Mouse (Mus musculus) heart, embryonic 15.5 days (tissue): ENCODE data around the gene Sgip1. TPM values are rescaled to one million over a fixed set of nuclear protein-coding genes. Genes with fewer than 3 reads are reported as not detected.

ENCODE experiments used
- ATAC-seq: fragments of 200-750 bp; cut with Nextera tagmentation; replicated peaks from 2 replicates; pipeline ENCODE4 v1.8.0; 2017; ENCODE audit warnings: low read depth, moderate TSS enrichment; ENCODE audit not compliant: insufficient number of reproducible peaks, insufficient read depth, low FRiP score
- H3K27ac ChIP-seq: fragments of 300-500 bp; sonication (generic); 2 replicates; pipeline ENCODE4 v1.5.1; 2015; ENCODE audit warnings: mild to moderate bottlenecking, inconsistent platforms
- H3K27me3 ChIP-seq: fragments of 300-500 bp; sonication (generic); 2 replicates; pipeline ENCODE4 v1.6.1; 2015; ENCODE audit warnings: inconsistent platforms
- H3K36me3 ChIP-seq: fragments of 300-500 bp; sonication (generic); 2 replicates; pipeline ENCODE4 v1.6.1; 2015; ENCODE audit warnings: mild to moderate bottlenecking, inconsistent platforms
- H3K4me1 ChIP-seq: fragments of 300-500 bp; sonication (generic); replicated peaks from 2 replicates; pipeline ENCODE4 v1.6.1; 2015; ENCODE audit warnings: inconsistent platforms
- H3K4me2 ChIP-seq: fragments of 300-500 bp; sonication (generic); 2 replicates; pipeline ENCODE4 v1.6.1; 2015; ENCODE audit warnings: inconsistent platforms, mild to moderate bottlenecking, moderate library complexity
- H3K4me3 ChIP-seq: fragments of 300-500 bp; sonication (generic); 2 replicates; pipeline ENCODE4 v1.5.1; 2015; ENCODE audit warnings: mild to moderate bottlenecking, inconsistent platforms
- H3K9ac ChIP-seq: fragments of 300-500 bp; sonication (generic); 2 replicates; pipeline ENCODE4 v1.6.1; 2015; ENCODE audit warnings: mild to moderate bottlenecking, inconsistent platforms
- H3K9me3 ChIP-seq: fragments of 300-500 bp; sonication (generic); replicated peaks from 2 replicates; pipeline ENCODE4 v1.6.1; 2016; ENCODE audit warnings: inconsistent platforms
- WGBS: fragments of 180-500 bp; shearing (Covaris S2); methylation state at CpG from one replicate; pipeline ENCODE4 v1.1.7; 2015; ENCODE audit warnings: mixed read lengths; 5-methylcytosine and 5-hydroxymethylcytosine counted together
- polyA plus RNA-seq: library from polyadenylated mRNA; unstranded; fragments of >200 nt; fragmentation: Nextera tagmentation; extraction: Ambion mirVana; gene quantifications from 2 replicates; pipeline ENCODE4 v1.2.1, GENCODE M21; 2015

Sgip1 gene
- polyA plus RNA-seq, 1 experiment from 2014 or later, result 1.5 TPM

- no peak for ATAC-seq
- H3K4me3 ChIP-seq, result no peak overlapping the region
- WGBS, result 72% methylated on average over 2 of the region's 2 CpGs
These were observed 34.6 kb downstream of the Sgip1 start for GRCm38 (mm10) chr4:102775596-102776270.

DNA sequence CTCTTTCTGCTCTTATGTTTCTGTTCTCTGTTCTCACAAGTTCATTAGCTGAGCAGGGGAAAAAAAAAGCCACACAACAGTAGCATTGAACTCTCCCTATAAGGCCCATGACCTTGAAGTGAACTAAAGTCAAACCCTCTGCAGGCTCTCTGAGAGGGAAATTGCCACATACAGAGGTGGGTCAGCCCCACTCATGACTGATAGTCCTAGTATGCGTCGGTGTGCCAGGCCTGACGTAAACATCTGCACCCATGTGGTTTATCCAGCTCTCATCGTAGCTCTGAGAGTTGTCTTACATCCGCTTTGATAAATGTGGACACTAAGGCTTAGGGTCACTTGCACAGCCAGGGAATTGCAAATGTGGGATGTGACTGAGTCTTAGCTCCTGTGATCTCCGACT lies 38.8 kb downstream of the Sgip1 start:
- no peak overlapping the region for H3K9ac ChIP-seq
- H3K4me1 ChIP-seq, result no peaks in the 10 kb centered on the region
- no peaks in the 10 kb centered on the region for H3K27me3 ChIP-seq
- H3K9me3 ChIP-seq, result no peaks in the 10 kb centered on the region
- no peaks in the 10 kb centered on the region for H3K36me3 ChIP-seq
- H3K4me2 ChIP-seq, result no peak overlapping the region
- H3K4me3 ChIP-seq, result no peak overlapping the region
- no peak for ATAC-seq
- H3K27ac ChIP-seq, result no peak overlapping the region
- 64% methylated on average over 6 of the region's 6 CpGs for WGBS

More at GRCm38 (mm10) chr4:102775596-102776270, 34.6 kb downstream of the Sgip1 start:
- Histone ChIP-seq H3K36me3 (no peaks in the 10 kb centered on the region), H3K9ac (no peak overlapping the region), H3K27ac (no peak overlapping the region), H3K27me3 (no peaks in the 10 kb centered on the region), H3K4me2 (no peak overlapping the region), H3K4me1 (no peaks in the 10 kb centered on the region), H3K9me3 (no peaks in the 10 kb centered on the region)

DNA sequence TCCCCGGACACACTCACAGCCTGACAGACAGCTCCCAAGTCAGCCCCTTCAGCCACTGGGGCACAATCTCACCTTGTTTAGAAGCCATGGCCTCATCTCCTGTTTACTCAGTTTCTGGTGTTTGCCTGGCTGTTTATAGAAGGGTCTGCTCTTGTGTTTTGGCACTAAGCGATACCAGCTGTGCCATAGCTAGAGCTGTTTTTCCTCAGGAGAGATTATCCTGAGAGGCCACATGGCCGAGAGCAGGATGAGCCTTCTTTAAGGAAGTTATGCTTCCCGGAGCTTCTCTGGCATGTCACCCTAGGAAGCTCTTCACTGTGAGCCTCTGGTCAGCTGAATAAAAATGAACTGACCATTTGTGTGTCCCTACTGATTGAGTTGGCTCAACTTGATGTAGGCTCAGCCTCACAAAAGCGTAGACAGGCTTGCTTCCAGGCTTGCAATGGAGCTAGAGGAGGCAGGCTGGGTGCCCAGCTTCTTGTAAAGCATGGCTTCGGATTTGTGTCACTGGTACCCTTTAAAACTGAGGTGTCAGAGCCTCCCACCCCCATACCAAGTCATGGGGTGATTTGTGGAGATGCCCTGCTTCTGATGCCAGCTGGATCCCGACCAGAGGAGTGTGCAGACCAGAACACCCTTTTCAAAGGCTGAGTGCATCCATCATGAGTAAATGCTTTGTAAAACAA lies 42.1 kb downstream of the Sgip1 start:
- no peak for ATAC-seq
- no peaks in the 10 kb centered on the region for H3K36me3 ChIP-seq
- H3K4me1 ChIP-seq, result no peaks in the 10 kb centered on the region
- no peaks in the 10 kb centered on the region for H3K9me3 ChIP-seq
- H3K27me3 ChIP-seq, result no peaks in the 10 kb centered on the region
- H3K4me3 ChIP-seq, result no peak overlapping the region
- 60% methylated on average over 7 of the region's 7 CpGs for WGBS
- no peak overlapping the region for H3K9ac ChIP-seq
- H3K27ac ChIP-seq, result no peak overlapping the region
- no peak overlapping the region for H3K4me2 ChIP-seq

GRCm38 (mm10) chr4:102785158-102785557 lies 44.1 kb downstream of the Sgip1 start:
- no peak overlapping the region for H3K9ac ChIP-seq
- H3K4me1 ChIP-seq, result no peaks in the 10 kb centered on the region
- no peak overlapping the region for H3K4me3 ChIP-seq
- 71% methylated on average over 4 of the region's 4 CpGs for WGBS
- H3K4me2 ChIP-seq, result no peak overlapping the region
- H3K36me3 ChIP-seq, result no peaks in the 10 kb centered on the region
- H3K27me3 ChIP-seq, result no peaks in the 10 kb centered on the region
- ATAC-seq, result no peak
- H3K27ac ChIP-seq, result no peak overlapping the region
- H3K9me3 ChIP-seq, result no peaks in the 10 kb centered on the region

DNA sequence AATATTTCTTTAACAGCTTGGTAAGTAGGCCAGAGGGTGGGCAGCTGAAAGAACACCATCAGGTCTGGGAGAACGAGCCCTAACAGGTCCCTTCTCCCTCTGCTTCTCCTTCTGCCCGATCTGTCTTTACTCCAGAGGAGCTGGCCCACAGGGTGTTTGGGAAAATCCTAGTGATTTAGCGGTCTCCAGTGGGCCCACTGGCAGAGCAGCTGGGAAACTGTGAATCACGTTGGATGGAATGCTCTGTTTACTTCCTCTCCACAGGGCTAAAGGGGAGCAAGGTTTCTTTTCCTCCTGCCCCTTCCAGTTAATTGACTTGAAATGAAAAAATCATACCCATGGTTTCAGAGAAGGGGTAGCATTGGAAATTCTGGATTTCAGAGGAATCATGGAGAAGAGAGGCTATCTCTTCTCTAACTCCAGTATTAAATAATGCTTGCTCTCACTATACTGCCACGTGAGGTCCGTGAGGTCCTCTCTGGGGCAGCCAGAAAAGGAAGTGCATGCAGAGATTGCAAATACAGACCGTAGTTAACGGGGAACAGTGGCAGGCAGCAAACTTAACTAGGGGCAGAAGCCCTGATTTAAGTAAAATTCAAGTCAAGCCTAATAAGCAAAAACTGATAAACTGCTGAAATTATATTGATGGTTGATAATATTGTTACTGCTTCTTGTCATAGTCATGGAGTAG lies 51.1 kb downstream of the Sgip1 start:
- Histone ChIP-seq H3K9me3 (no peaks in the 10 kb centered on the region), H3K4me3 (no peak overlapping the region), H3K27ac (no peak overlapping the region; the same call in 1 of the 2 replicates), H3K36me3 (no peaks in the 10 kb centered on the region), H3K27me3 (no peaks in the 10 kb centered on the region), H3K4me2 (no peak overlapping the region), H3K9ac (no peak overlapping the region), H3K4me1 (no peaks in the 10 kb centered on the region)
- 63% methylated on average over 8 of the region's 8 CpGs for WGBS
- ATAC-seq, result 0 out of 2 replicates have a peak, but pooled peaks have one; percentile 35

DNA sequence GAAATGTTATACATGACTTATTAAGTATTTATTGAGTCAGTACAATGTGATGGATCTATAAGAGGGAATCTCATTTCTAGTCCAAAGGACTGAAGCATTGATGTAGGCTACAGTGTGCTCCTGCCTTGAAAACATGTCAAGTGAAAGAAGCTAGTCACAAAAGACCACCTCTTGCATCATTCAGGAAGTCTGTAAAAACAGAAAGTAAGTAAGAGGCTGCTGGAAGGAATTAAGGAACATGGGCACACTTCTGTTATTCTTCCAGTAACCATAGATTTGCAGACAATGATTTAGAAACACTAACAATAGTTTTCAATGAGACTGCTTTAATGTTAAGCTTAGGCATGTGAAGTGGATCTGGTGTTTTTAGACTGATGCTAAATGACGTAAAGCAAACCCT lies 60.4 kb downstream of the Sgip1 start:
- H3K9ac ChIP-seq, result no peak overlapping the region
- H3K27me3 ChIP-seq, result no peaks in the 10 kb centered on the region
- no peaks in the 10 kb centered on the region for H3K36me3 ChIP-seq
- no peaks in the 10 kb centered on the region for H3K9me3 ChIP-seq
- ATAC-seq, result no peak
- no peak overlapping the region for H3K4me2 ChIP-seq
- H3K4me1 ChIP-seq, result no peaks in the 10 kb centered on the region
- no peak overlapping the region for H3K27ac ChIP-seq
- WGBS, result 86% methylated on average over 1 of the region's 1 CpGs
- H3K4me3 ChIP-seq, result no peak overlapping the region

DNA sequence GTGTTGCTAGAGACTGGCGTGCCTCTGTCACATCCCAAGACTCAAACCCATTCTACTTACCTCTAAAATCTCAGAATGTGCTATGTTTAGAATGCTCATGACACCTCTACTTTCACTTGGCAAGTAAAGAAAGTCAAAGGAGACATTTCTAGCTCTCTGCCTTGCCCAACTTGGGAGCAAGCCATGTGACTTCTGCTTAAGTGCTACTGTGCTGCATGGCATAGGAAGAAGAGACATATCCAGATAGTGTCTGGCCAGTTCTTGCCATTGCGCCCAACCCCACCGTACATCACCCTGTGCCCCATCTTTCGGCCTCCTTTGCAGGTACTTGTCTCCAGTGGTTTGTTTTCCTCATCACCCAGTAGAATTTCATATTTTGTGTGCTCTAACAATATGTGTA lies 60.8 kb downstream of the Sgip1 start:
- ATAC-seq, result no peak
- Histone ChIP-seq H3K4me2 (no peak overlapping the region), H3K27me3 (no peaks in the 10 kb centered on the region), H3K27ac (no peak overlapping the region), H3K4me3 (no peak overlapping the region), H3K36me3 (no peaks in the 10 kb centered on the region), H3K9ac (no peak overlapping the region), H3K9me3 (no peaks in the 10 kb centered on the region), H3K4me1 (no peaks in the 10 kb centered on the region)
- WGBS, result 79% methylated on average over 4 of the region's 4 CpGs

- Histone ChIP-seq H3K36me3 (no peaks in the 10 kb centered on the region), H3K4me3 (no peak overlapping the region), H3K9ac (no peak overlapping the region), H3K4me1 (no peaks in the 10 kb centered on the region), H3K9me3 (no peaks in the 10 kb centered on the region), H3K4me2 (no peak overlapping the region), H3K27me3 (no peaks in the 10 kb centered on the region), H3K27ac (no peak overlapping the region)
- 33% methylated on average over 5 of the region's 5 CpGs for WGBS
- no peak for ATAC-seq
These were observed 63.5 kb downstream of the Sgip1 start for GRCm38 (mm10) chr4:102804611-102805010.

- Histone ChIP-seq H3K9ac (no peak overlapping the region), H3K4me3 (no peak overlapping the region), H3K4me2 (no peak overlapping the region), H3K36me3 (no peaks in the 10 kb centered on the region), H3K4me1 (no peaks in the 10 kb centered on the region), H3K27me3 (no peaks in the 10 kb centered on the region), H3K9me3 (no peaks in the 10 kb centered on the region), H3K27ac (no peak overlapping the region)
- 76% methylated on average over 3 of the region's 3 CpGs for WGBS
- ATAC-seq, result no peak
These were observed 65.9 kb downstream of the Sgip1 start for GRCm38 (mm10) chr4:102806987-102807386.

DNA sequence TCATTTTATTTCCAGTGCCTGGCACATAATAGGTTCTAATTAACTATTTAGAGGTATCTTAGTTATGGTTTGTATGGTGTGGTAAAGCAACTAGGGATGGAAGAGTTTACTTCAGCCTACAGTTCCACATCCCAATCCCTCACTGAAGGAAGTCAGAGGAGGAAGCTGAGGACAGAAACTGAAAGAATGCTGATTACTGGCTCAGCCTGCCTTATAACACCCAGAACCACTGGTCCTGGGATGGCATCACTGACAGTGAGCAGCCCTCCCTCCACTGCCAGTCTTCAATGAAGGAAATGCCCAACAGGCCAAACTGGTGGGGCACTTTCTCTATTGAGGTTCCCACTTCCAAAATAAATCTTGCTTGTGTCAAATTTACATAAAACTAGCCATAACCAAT lies 67.2 kb downstream of the Sgip1 start:
- no peak for ATAC-seq
- no peak overlapping the region for H3K4me2 ChIP-seq
- no peaks in the 10 kb centered on the region for H3K27me3 ChIP-seq
- no peaks in the 10 kb centered on the region for H3K36me3 ChIP-seq
- no peak overlapping the region for H3K4me3 ChIP-seq
- no peak overlapping the region for H3K27ac ChIP-seq
- H3K9me3 ChIP-seq, result no peaks in the 10 kb centered on the region
- no peak overlapping the region for H3K9ac ChIP-seq
- H3K4me1 ChIP-seq, result no peaks in the 10 kb centered on the region

DNA sequence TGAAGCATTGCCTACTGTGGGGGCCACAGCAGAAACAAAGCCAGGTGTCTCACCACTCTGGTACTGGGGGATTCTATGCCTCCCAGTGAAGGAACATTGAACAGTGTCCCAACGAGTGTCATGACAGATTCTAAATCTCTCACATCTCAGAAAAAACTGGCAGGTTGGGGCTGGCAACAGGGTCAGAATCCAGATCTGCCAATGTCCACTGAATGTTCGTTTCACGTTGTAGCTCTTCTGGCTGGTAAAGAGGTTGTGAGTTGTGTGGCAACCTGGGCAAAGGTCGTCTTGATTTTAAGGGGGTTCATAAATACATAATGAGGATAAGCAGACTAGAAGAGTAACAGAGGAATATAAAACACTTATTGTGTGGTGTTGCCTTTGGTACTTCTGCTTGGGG lies 68.2 kb downstream of the Sgip1 start:
- H3K9me3 ChIP-seq, result no peaks in the 10 kb centered on the region
- no peak for ATAC-seq
- H3K36me3 ChIP-seq, result no peaks in the 10 kb centered on the region
- no peaks in the 10 kb centered on the region for H3K27me3 ChIP-seq
- H3K4me2 ChIP-seq, result no peak overlapping the region
- 73% methylated on average over 4 of the region's 4 CpGs for WGBS
- no peak overlapping the region for H3K4me3 ChIP-seq
- no peaks in the 10 kb centered on the region for H3K4me1 ChIP-seq
- no peak overlapping the region for H3K27ac ChIP-seq
- no peak overlapping the region for H3K9ac ChIP-seq
